Mouse (Mus musculus): Measurements from ENCODE around the gene Gstp3.
A peak's percentile ranks its signal among the peaks of the same experiment; 100 is the strongest.

The Gstp3 gene

GRCm38 (mm10) chr19:4059069-4059740 lies at the start of gene Gstp3:
Gene Gstp3, minus strand, starts transcription at chr19:4059569.
- DNase-seq (ENCODE audit: low spot score in 2 of 2), result peak in 1 of 2 experiments; percentile 37

- no peak for DNase-seq (ENCODE audit: low spot score in 2 of 2)
These were observed 49.2 kb upstream of the Gstp3 start for GRCm38 (mm10) chr19:4108535-4108934.

- no peak for DNase-seq (ENCODE audit: low spot score in 2 of 2)
These were observed 47.3 kb upstream of the Gstp3 start for GRCm38 (mm10) chr19:4106654-4107053.

- no peak for DNase-seq (ENCODE audit: low spot score in 2 of 2)
These were observed 45.4 kb upstream of the Gstp3 start for GRCm38 (mm10) chr19:4104675-4105194.

GRCm38 (mm10) chr19:4103792-4104191 lies 44.4 kb upstream of the Gstp3 start:
- DNase-seq (ENCODE audit: low spot score in 2 of 2), result no peak

GRCm38 (mm10) chr19:4103294-4103693 lies 43.9 kb upstream of the Gstp3 start:
- DNase-seq (ENCODE audit: low spot score in 2 of 2), result no peak

GRCm38 (mm10) chr19:4102626-4103025 lies 43.3 kb upstream of the Gstp3 start:
- DNase-seq (ENCODE audit: low spot score in 2 of 2), result no peak

- no peak for DNase-seq (ENCODE audit: low spot score in 2 of 2)
These were observed 42.7 kb upstream of the Gstp3 start for GRCm38 (mm10) chr19:4102049-4102448.

- no peak for DNase-seq (ENCODE audit: low spot score in 2 of 2)
These were observed 42.1 kb upstream of the Gstp3 start for GRCm38 (mm10) chr19:4101466-4101865.

- DNase-seq (ENCODE audit: low spot score in 2 of 2), result no peak
These were observed 41.4 kb upstream of the Gstp3 start for GRCm38 (mm10) chr19:4100718-4101261.

GRCm38 (mm10) chr19:4099837-4100717 lies 40.7 kb upstream of the Gstp3 start, which contains the start of gene Pitpnm1:
Gene Pitpnm1, plus strand, starts transcription at chr19:4099998.
- DNase-seq (ENCODE audit: low spot score in 2 of 2), result peak; percentile 73 to 75

- peak; percentile 83 to 87 for DNase-seq (ENCODE audit: low spot score in 2 of 2)
These were observed 39.7 kb upstream of the Gstp3 start for GRCm38 (mm10) chr19:4099056-4099455.

GRCm38 (mm10) chr19:4098426-4098825 lies 39.1 kb upstream of the Gstp3 start:
- no peak for DNase-seq (ENCODE audit: low spot score in 2 of 2)

GRCm38 (mm10) chr19:4097441-4097825 lies 38.1 kb upstream of the Gstp3 start:
- DNase-seq (ENCODE audit: low spot score in 2 of 2), result peak in 1 of 2 experiments; percentile 86

- peak; percentile 100 for DNase-seq (ENCODE audit: low spot score in 2 of 2)
These were observed 37.5 kb upstream of the Gstp3 start, which contains the start of gene Cdk2ap2 for GRCm38 (mm10) chr19:4096642-4097440. Gene Cdk2ap2, plus strand, starts transcription at chr19:4097182.

- no peak for DNase-seq (ENCODE audit: low spot score in 2 of 2)
These were observed 36.4 kb upstream of the Gstp3 start for GRCm38 (mm10) chr19:4095802-4096201.

- DNase-seq (ENCODE audit: low spot score in 2 of 2), result no peak
These were observed 35.5 kb upstream of the Gstp3 start for GRCm38 (mm10) chr19:4094774-4095303.

- DNase-seq (ENCODE audit: low spot score in 2 of 2), result no peak
These were observed 35.0 kb upstream of the Gstp3 start for GRCm38 (mm10) chr19:4094348-4094747.

- DNase-seq (ENCODE audit: low spot score in 2 of 2), result no peak
These were observed 34.4 kb upstream of the Gstp3 start for GRCm38 (mm10) chr19:4093772-4094171.

- no peak for DNase-seq (ENCODE audit: low spot score in 2 of 2)
These were observed 33.4 kb upstream of the Gstp3 start for GRCm38 (mm10) chr19:4092750-4093149.

GRCm38 (mm10) chr19:4091383-4091782 lies 32.0 kb upstream of the Gstp3 start:
- no peak for DNase-seq (ENCODE audit: low spot score in 2 of 2)

Data from urinary bladder, adult 18-20 months (tissue).